Mouse (Mus musculus): ENCODE data around the gene Pde1a.

DNA sequence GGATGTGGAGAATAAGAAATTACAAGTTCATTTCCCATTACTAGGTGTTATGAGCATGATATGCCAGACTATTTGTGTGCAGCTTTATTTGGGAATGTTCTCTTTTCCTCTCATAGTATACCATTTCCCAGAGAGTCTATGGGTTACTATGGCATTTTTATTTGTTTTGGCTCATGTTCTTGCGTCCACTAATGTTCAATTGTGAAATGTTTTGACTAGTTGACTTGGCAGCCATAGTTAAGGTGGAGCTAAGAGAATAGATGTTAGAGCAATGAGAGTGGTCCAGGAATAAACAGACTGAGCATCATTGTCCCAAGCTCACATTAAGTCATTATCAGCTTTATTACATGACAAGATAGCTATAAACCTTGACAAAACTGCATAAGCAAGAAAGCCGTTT, 130.8 kb downstream of the Pde1a start:
- no peak for TF ChIP-seq HCFC1 (IDR thresholded peaks at IDR 0.05; ENCODE audit: borderline replicate concordance, insufficient read depth, low read length)
- TF ChIP-seq MAFK (IDR thresholded peaks at IDR 0.05; ENCODE audit: insufficient read depth, low read depth, low read length): no peak
- TF ChIP-seq ZC3H11A (IDR thresholded peaks at IDR 0.05; ENCODE audit: borderline replicate concordance, low read depth, low read length): no peak
- TF ChIP-seq ZNF384 (IDR thresholded peaks at IDR 0.05; ENCODE audit: low read depth, low read length): no peak

Data from ES-E14 (cell line).